Mouse (Mus musculus) lung, embryonic 14.5 days (tissue): Measurements from ENCODE around the gene Drd1. TPM values are rescaled to one million over a fixed set of nuclear protein-coding genes. Genes with fewer than 3 reads are reported as not detected.

Experiments used
- ATAC-seq: fragments of 200-750 bp; cut with Nextera tagmentation; 2 replicates; pipeline ENCODE4 v1.8.0; 2017; ENCODE audit warnings: mild to moderate bottlenecking, moderate TSS enrichment, moderate library complexity; ENCODE audit not compliant: insufficient read depth
- DNase-seq: peaks from one replicate; pipeline ENCODE4 v3.0.0-alpha.2; 2015
- H3K27ac ChIP-seq: fragments of 300-500 bp; sonication (generic); 2 replicates; pipeline ENCODE4 v1.5.1; 2014; ENCODE audit warnings: low read depth, mild to moderate bottlenecking, moderate library complexity
- H3K27me3 ChIP-seq: fragments of 300-500 bp; sonication (generic); 2 replicates; pipeline ENCODE4 v1.6.1; 2014; ENCODE audit warnings: low read length, control low read depth; ENCODE audit not compliant: insufficient read depth
- H3K36me3 ChIP-seq: fragments of 300-500 bp; sonication (generic); 2 replicates; pipeline ENCODE4 v1.6.1; 2014; ENCODE audit warnings: control low read depth; ENCODE audit not compliant: insufficient read depth
- H3K4me1 ChIP-seq: fragments of 300-500 bp; sonication (generic); 2 replicates; pipeline ENCODE4 v1.6.1; 2014; ENCODE audit warnings: antibody characterized with exemption, control low read depth; ENCODE audit not compliant: insufficient read depth
- H3K4me2 ChIP-seq: fragments of 300-500 bp; sonication (generic); 2 replicates; pipeline ENCODE4 v1.6.1; 2014; ENCODE audit warnings: mild to moderate bottlenecking
- H3K4me3 ChIP-seq: fragments of 300-500 bp; sonication (generic); 2 replicates; pipeline ENCODE4 v1.5.1; 2014; ENCODE audit warnings: low read depth, low read length
- H3K9ac ChIP-seq: fragments of 300-500 bp; sonication (generic); 2 replicates; pipeline ENCODE4 v1.6.1; 2014
- H3K9me3 ChIP-seq: fragments of 300-500 bp; sonication (generic); 2 replicates; pipeline ENCODE4 v1.6.1; 2016; ENCODE audit warnings: low read depth, low read length, control low read depth
- CTCF ChIP-seq: IDR thresholded peaks from 2 replicates; pipeline ENCODE4 v1.5.1; 2016; ENCODE audit warnings: antibody characterized with exemption, low read depth
- WGBS: fragments of 180-500 bp; shearing (Covaris S2); extraction: QIAGEN DNeasy Blood & Tissue Kit; methylation state at CpG from one replicate; pipeline ENCODE4 v1.1.7; 2014; 5-methylcytosine and 5-hydroxymethylcytosine counted together
- polyA plus RNA-seq: library from polyadenylated mRNA; unstranded; fragments of >200 nt; fragmentation: Nextera tagmentation; extraction: Ambion mirVana; gene quantifications from 2 replicates; pipeline ENCODE4 v1.2.1, GENCODE M21; 2014

Drd1 gene
- polyA plus RNA-seq, 1 experiment from 2014 or later, result 0.24 TPM

DNA sequence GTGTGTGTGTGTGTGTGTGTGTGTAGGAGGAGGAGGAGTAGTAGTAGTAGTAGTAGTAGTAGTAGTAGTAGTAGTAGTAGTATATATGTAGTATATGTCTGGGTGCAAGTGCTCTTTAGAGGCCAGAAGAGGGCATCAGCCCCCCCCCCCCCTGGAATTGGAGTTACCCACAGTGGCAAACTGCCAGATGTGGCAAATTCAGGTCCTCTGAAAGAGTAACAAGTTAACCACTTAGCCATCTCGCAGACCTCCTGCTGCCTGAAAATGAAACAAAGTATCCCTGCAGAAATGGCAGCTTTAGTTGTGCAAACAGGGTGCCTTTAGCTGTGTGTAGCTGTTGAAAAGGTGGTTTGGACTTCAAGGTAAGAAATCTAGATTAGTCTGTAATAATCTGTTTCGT, 18.0 kb upstream of the Drd1 start:
- no peak for TF ChIP-seq CTCF
- DNase-seq, result peak; percentile 64
- ATAC-seq, result no peak; the same call in 1 of the 2 replicates
- Histone ChIP-seq H3K9ac (no peak overlapping the region), H3K9me3 (no peaks in the 10 kb centered on the region), H3K27ac (peak overlapping the region; percentile 87; the same call in 1 of the 2 replicates), H3K4me1 (peaks cover 6% of the 10 kb centered on the region), H3K4me3 (peak overlapping the region; percentile 82; the same call in 1 of the 2 replicates), H3K36me3 (peaks cover 5% of the 10 kb centered on the region; the same call in 1 of the 2 replicates), H3K27me3 (no peaks in the 10 kb centered on the region), H3K4me2 (peak overlapping the region; percentile 73)
- 58% methylated on average over 2 of the region's 2 CpGs for WGBS

DNA sequence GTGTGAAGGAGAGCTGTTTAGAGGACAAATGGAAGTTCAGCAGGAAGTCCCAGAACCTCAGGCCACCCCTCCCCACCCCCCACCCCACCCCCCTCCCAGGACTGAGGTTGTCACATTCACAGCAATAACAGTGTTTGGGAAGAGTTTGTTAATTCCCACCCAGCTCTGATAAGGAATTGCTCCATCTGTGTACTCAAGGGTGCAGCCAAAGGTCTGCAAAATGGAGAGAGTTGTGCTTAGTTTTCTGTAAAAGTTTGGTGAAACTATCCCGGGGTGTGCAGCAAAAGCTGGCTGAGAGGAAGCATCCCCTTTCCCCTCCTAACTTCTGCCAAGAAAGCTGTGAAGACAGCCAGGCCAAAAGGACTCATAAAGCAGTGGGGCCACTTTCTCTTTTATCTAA, 17.6 kb upstream of the Drd1 start:
- 9% methylated on average over 1 of the region's 1 CpGs for WGBS
- peak; percentile 76 for ATAC-seq

GRCm38 (mm10) chr13:54072526-54073057, 17.1 kb upstream of the Drd1 start:
- Histone ChIP-seq H3K9ac (peak overlapping the region; percentile 86), H3K4me1 (peaks cover 4% of the 10 kb centered on the region; the same call in 1 of the 2 replicates), H3K36me3 (peaks cover 5% of the 10 kb centered on the region; the same call in 1 of the 2 replicates), H3K4me2 (peak overlapping the region; percentile 73), H3K27ac (peak overlapping the region; percentile 87), H3K4me3 (peak overlapping the region; percentile 82), H3K27me3 (no peaks in the 10 kb centered on the region), H3K9me3 (no peaks in the 10 kb centered on the region)
- peak; percentile 35 for DNase-seq
- WGBS, result 14% methylated on average over 10 of the region's 10 CpGs
- TF ChIP-seq CTCF, result no peak
- no peak for ATAC-seq

More for the DNA sequence above, 17.6 kb upstream of the Drd1 start:
- Histone ChIP-seq H3K27me3 (no peaks in the 10 kb centered on the region), H3K4me1 (peaks cover 4% of the 10 kb centered on the region; the same call in 1 of the 2 replicates), H3K9me3 (no peaks in the 10 kb centered on the region), H3K9ac (peak overlapping the region; percentile 86; the same call in 1 of the 2 replicates), H3K27ac (peak overlapping the region; percentile 87), H3K4me3 (peak overlapping the region; percentile 82), H3K36me3 (peaks cover 5% of the 10 kb centered on the region; the same call in 1 of the 2 replicates), H3K4me2 (peak overlapping the region; percentile 73)
- no peak for TF ChIP-seq CTCF
- peak; percentile 87 for DNase-seq

DNA sequence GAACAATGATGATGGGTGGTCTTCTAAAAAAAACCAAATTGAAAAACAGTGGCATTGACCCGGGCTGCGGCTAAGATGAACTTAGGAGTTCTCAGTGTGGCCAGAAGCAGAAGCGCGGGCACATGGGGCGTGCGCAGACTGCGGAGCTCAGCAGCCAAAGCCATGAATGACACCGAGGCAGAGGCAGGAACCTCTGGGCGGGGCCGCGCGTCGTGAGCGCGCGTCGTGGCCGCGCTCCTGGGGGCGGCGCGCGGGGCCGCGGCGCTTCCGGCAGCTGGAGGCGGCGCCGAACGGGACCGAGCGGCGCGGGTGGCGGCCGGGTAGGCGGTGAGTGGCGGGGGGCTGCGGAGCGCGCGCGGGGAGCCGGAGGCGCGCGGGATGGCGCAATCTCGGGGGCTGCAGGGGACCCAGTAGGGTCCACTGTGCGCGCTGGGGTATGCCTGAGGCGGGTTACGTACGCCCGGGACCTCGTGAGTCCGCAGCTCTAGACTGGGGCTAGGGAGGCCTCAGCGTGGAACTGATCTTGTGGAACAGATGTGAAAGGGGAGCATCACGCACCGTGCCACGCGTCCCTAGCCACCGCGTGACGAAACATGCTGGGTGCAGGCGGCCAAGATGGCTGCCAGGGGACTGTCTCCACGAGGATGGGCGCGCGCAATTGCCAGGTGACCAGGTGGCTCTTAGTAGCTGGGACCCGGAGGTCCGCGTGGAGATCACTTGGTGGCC, 16.3 kb upstream of the Drd1 start, which contains the start of gene Sfxn1:
Gene Sfxn1 (plus strand): TSS at position 264 of the 726 bp plus-strand sequence.
- under 1% methylated on average over 73 of the region's 74 CpGs for WGBS

GRCm38 (mm10) chr13:54071011-54071410, 15.5 kb upstream of the Drd1 start:
- 94% methylated on average over 9 of the region's 9 CpGs for whole genome bisulfite sequencing
- H3K9ac ChIP-seq, result no peak overlapping the region

More for the DNA sequence above, 16.3 kb upstream of the Drd1 start, which contains the start of gene Sfxn1:
- peaks cover 5% of the 10 kb centered on the region; the same call in 1 of the 2 replicates for H3K36me3 ChIP-seq
- H3K27ac ChIP-seq, result peak within 1 kb of the TSS; percentile 87
- H3K27me3 ChIP-seq, result no peaks in the 10 kb centered on the region
- H3K9ac ChIP-seq, result peak within 1 kb of the TSS; percentile 86
- no peak for TF ChIP-seq CTCF
- peak within 1 kb of the TSS; percentile 73 for H3K4me2 ChIP-seq
- peak within 1 kb of the TSS; percentile 82 for H3K4me3 ChIP-seq
- H3K4me1 ChIP-seq, result peaks cover 4% of the 10 kb centered on the region; the same call in 1 of the 2 replicates
- ATAC-seq (peak; percentile 77), DNase-seq (peak; percentile 89)
- H3K9me3 ChIP-seq, result no peaks in the 10 kb centered on the region

DNA sequence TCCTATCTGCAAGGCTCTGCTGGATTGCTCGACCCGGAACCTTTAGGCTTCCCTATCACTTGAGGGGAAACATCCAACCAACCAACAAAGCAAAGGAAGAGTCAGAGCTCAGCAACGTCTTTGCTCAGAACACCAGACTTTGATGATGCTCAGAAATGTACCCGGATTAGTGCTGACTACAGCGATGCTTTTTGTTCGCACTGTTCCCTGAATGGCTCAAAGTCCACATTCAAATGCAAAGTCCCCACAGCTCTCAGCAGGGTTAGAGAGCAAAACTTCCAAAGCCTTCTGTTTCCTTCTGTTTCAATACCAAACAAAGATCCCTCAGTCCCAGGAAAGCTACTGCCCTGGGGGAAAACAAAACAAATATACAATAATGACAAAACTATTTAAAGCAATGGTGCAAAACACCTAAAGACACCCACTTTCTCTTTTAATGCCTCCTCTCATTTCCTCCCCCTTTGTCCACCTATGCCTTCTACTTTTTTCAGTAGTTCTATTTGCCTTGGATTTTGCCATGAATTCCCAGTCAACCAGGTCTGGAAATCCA, 12.2 kb upstream of the Drd1 start:
- Histone ChIP-seq H3K9ac (no peak overlapping the region), H3K4me3 (no peak overlapping the region), H3K27ac (no peak overlapping the region), H3K36me3 (no peaks in the 10 kb centered on the region), H3K9me3 (no peaks in the 10 kb centered on the region), H3K4me2 (no peak overlapping the region), H3K4me1 (no peaks in the 10 kb centered on the region), H3K27me3 (no peaks in the 10 kb centered on the region)
- DNase-seq (no peak), ATAC-seq (no peak)
- 52% methylated on average over 6 of the region's 6 CpGs for WGBS
- no peak for TF ChIP-seq CTCF

More at GRCm38 (mm10) chr13:54071011-54071410, 15.5 kb upstream of the Drd1 start:
- no peak for ATAC-seq
- Histone ChIP-seq H3K4me2 (no peak overlapping the region), H3K4me1 (peaks cover 4% of the 10 kb centered on the region; the same call in 1 of the 2 replicates), H3K9me3 (no peaks in the 10 kb centered on the region), H3K4me3 (no peak overlapping the region), H3K27me3 (no peaks in the 10 kb centered on the region), H3K27ac (no peak overlapping the region), H3K36me3 (peaks cover 4% of the 10 kb centered on the region; the same call in 1 of the 2 replicates)
- no peak for TF ChIP-seq CTCF
- DNase-seq, result no peak
